Mouse (Mus musculus) liver (tissue): ENCODE measurements around the gene Pdlim4.
A peak's percentile ranks its signal among the peaks of the same experiment; 100 is the strongest.
"Not testable (repeated sequence)": the region's sequence is repeated elsewhere in the genome, so short reads cannot be mapped to it uniquely, and the experiment has no call there.

ENCODE experiments used
- DNase-seq: peaks from one replicate; pipeline ENCODE4 v3.0.0-alpha.2; 2020; ENCODE audit warnings: mixed read lengths

Pdlim4 gene

GRCm38 (mm10) chr11:54059526-54059925 is 9.3 kb downstream of the Pdlim4 start:
- no peak for DNase-seq

- DNase-seq: no peak
Observed at GRCm38 (mm10) chr11:54058643-54059042, 10.2 kb downstream of the Pdlim4 start.

- DNase-seq: no peak
Observed at GRCm38 (mm10) chr11:54058056-54058617, 10.7 kb downstream of the Pdlim4 start.

- DNase-seq: no peak
Observed at GRCm38 (mm10) chr11:54057428-54057827, 11.4 kb downstream of the Pdlim4 start.

GRCm38 (mm10) chr11:54056132-54056531 is 12.7 kb downstream of the Pdlim4 start:
- DNase-seq: peak; percentile 34

- peak; percentile 39 for DNase-seq
Observed at GRCm38 (mm10) chr11:54054257-54054656, 14.6 kb downstream of the Pdlim4 start.

GRCm38 (mm10) chr11:54053090-54053489 is 15.7 kb downstream of the Pdlim4 start:
- no peak for DNase-seq

- DNase-seq: no peak
Observed at GRCm38 (mm10) chr11:54052128-54052527, 16.7 kb downstream of the Pdlim4 start.

GRCm38 (mm10) chr11:54051161-54051560 is 17.7 kb downstream of the Pdlim4 start:
- no peak for DNase-seq

GRCm38 (mm10) chr11:54050205-54050604 is 18.6 kb downstream of the Pdlim4 start:
- no peak for DNase-seq

GRCm38 (mm10) chr11:54040676-54041075 is 28.1 kb downstream of the Pdlim4 start:
- no peak for DNase-seq

GRCm38 (mm10) chr11:54032872-54033271 is 35.9 kb downstream of the Pdlim4 start:
- DNase-seq: not testable (repeated sequence)

- DNase-seq: no peak
Observed at GRCm38 (mm10) chr11:54028997-54029396, 39.8 kb downstream of the Pdlim4 start.

- DNase-seq: peak; percentile 95
Observed at GRCm38 (mm10) chr11:54028044-54028951, 40.5 kb downstream of the Pdlim4 start, which contains the start of gene Slc22a4. TSS of gene Slc22a4 (minus strand) at chr11:54028090.

- peak; percentile 30 for DNase-seq
Observed at GRCm38 (mm10) chr11:54027131-54028043, 41.4 kb downstream of the Pdlim4 start.

- peak; percentile 89 for DNase-seq
Observed at GRCm38 (mm10) chr11:54026491-54027041, 42.2 kb downstream of the Pdlim4 start.

GRCm38 (mm10) chr11:54021396-54022093 is 47.3 kb downstream of the Pdlim4 start:
- no peak for DNase-seq

- no peak for DNase-seq
Observed at GRCm38 (mm10) chr11:54018893-54019732, 49.7 kb downstream of the Pdlim4 start.

- DNase-seq: no peak
Observed at GRCm38 (mm10) chr11:54017596-54017995, 51.2 kb downstream of the Pdlim4 start.

GRCm38 (mm10) chr11:54016051-54016450 is 52.8 kb downstream of the Pdlim4 start:
- DNase-seq: no peak

- DNase-seq: no peak
Observed at GRCm38 (mm10) chr11:54012961-54013360, 55.9 kb downstream of the Pdlim4 start.
